Mouse (Mus musculus) MEL-GATA-1-ER (cell line): ENCODE measurements around the gene Mrpl20.

Experiments
- DNase-seq: peaks from one replicate; pipeline ENCODE4 v3.0.0-alpha.2; 2012; ENCODE audit warnings: low read depth; ENCODE audit errors: extremely low read depth

The Mrpl20 gene

DNA sequence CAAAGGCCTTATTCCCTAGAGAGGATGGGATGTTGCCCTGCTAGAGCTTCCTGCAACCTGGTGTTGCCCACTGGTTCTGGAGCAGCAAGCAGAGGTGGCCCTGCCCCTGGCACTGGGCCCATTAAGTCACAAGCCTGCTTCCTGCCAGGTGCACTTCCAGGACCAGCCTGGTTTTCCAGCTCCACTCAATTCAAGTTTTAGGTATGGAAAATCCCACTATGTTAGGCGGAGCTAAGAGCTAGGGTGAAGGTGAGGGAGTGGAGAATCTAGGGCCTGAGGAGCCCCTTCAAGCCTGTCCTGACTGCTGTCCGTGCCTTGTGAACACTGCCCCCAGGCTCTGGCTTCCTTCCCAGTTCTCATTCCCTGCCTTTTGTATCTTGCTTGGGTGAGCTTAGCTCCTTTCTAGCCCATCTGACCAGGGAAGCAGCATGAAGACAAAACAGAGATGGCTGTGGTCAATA lies 49.3 kb downstream of the Mrpl20 start:
- DNase-seq, result no peak

DNA sequence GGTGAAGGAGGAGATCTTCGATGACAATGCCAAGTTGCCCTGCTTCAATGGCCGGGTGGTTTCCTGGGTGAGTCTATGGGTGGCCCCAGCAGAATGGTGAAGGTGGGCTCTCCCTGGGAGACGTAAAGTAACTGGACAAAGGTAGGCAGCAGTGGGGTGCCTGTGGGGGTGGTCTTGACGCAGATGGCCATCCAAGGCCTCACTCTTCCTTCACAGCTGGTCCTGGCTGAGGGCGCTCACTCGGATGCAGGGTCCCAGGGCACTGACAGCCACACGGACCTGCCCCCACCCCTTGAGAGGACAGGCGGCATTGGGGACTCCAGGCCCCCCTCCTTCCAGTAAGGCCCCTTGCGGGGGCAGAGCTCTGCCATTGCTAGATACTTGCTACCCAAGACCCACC lies 50.7 kb downstream of the Mrpl20 start:
- DNase-seq, result no peak

DNA sequence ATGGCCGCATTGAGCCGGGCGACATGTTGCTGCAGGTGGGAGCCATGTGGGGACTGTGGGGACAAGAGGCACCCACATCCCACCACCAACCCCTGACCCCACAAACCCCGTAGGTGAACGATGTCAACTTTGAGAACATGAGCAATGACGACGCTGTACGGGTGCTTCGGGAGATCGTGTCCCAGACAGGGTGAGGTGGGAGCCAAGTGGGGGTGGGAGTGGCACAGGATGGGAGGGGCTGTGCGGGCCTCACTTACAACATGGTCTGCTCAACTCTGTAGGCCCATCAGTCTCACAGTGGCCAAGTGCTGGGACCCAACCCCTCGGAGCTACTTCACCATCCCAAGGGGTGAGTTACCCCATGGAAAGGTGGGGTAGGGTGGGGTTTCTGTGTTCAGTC lies 52.3 kb downstream of the Mrpl20 start:
- DNase-seq, result no peak

DNA sequence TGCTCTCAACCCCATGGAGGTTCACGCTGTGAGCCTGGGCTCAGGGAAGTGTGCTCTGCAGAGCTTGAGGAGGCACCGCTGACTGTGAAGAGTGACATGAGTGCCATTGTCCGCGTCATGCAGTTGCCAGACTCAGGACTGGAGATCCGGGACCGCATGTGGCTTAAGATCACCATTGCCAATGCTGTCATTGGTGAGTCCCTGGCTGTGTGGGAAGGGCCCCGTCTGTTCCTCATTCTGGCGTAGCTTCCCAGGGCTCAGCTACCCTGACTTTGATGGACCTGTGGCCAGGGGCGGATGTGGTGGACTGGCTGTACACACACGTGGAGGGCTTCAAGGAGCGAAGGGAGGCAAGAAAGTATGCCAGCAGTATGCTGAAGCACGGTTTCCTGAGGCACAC lies 53.4 kb downstream of the Mrpl20 start:
- no peak for DNase-seq

DNA sequence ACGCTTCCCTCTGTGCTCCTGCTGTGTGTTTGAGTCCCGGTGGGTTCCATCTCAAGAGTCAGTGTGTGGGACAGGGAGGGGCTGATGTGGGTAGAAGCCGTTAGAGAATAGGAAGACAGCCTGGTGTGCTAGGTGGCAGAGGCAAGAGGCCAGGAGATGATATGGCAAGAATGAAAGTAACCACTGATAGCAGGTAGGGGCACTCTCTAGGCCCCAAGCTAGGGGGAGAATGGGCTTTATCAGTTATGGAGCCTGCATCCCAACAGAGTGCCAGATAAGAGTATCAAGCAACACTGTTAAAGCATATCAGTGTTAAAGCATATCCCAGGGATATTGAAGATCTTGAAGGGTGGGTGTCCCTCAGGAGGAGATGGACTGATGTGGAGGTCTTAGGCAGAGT lies 54.2 kb downstream of the Mrpl20 start:
- no peak for DNase-seq

DNA sequence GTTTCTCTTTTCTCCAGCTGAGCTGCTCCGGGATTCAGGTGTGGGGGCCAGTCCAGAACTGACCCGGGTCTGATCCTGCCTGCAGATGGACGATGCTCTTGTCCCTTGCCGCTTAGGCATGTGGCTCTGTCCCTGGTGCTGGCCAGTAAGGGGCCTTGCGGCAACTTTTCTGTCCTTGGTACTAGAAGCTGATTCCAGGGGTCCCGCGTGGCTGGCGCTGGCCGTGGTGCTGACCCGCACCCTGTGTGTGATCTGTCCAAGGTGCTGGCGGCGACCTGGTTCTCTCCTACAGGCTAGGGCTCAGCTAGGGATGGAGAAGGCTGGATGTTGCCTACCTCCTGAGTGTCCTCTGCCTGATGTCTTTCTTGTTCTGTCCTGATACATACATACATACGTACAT lies 56.6 kb downstream of the Mrpl20 start:
- DNase-seq, result no peak
